Mouse (Mus musculus) forebrain, embryonic 13.5 days (tissue): ENCODE results near the gene Plod1. TPM values are rescaled to one million over a fixed set of nuclear protein-coding genes. Genes with fewer than 3 reads are reported as not detected.
A peak's percentile ranks its signal among the peaks of the same experiment; 100 is the strongest.

Source experiments
- ATAC-seq: fragments of 200-750 bp; cut with Nextera tagmentation; 2 replicates; pipeline ENCODE4 v1.8.0; 2017
- H3K27ac ChIP-seq: fragments of 300-500 bp; sonication (generic); 2 replicates; pipeline ENCODE4 v1.5.1; 2015; ENCODE audit warnings: inconsistent platforms, mild to moderate bottlenecking, moderate library complexity
- H3K27me3 ChIP-seq: fragments of 300-500 bp; sonication (generic); 2 replicates; pipeline ENCODE4 v1.6.1; 2015; ENCODE audit warnings: mild to moderate bottlenecking, inconsistent platforms
- H3K36me3 ChIP-seq: fragments of 300-500 bp; sonication (generic); 2 replicates; pipeline ENCODE4 v1.6.1; 2015; ENCODE audit warnings: mild to moderate bottlenecking, inconsistent platforms; ENCODE audit not compliant: poor library complexity, severe bottlenecking
- H3K4me1 ChIP-seq: fragments of 300-500 bp; sonication (generic); 2 replicates; pipeline ENCODE4 v1.6.1; 2015; ENCODE audit warnings: inconsistent platforms
- H3K4me2 ChIP-seq: fragments of 300-500 bp; sonication (generic); 2 replicates; pipeline ENCODE4 v1.6.1; 2015; ENCODE audit warnings: inconsistent platforms, mild to moderate bottlenecking, moderate library complexity
- H3K4me3 ChIP-seq: fragments of 300-500 bp; sonication (generic); 2 replicates; pipeline ENCODE4 v1.5.1; 2015; ENCODE audit warnings: mild to moderate bottlenecking, inconsistent platforms
- H3K9ac ChIP-seq: fragments of 300-500 bp; sonication (generic); 2 replicates; pipeline ENCODE4 v1.6.1; 2015; ENCODE audit warnings: mild to moderate bottlenecking, inconsistent platforms
- H3K9me3 ChIP-seq: fragments of 300-500 bp; sonication (generic); replicated peaks from 2 replicates; pipeline ENCODE4 v1.6.1; 2016; ENCODE audit warnings: inconsistent platforms
- WGBS: fragments of 180-500 bp; shearing (Covaris S2); methylation state at CpG from one replicate; pipeline ENCODE4 v1.1.7; 2015; 5-methylcytosine and 5-hydroxymethylcytosine counted together
- polyA plus RNA-seq: library from polyadenylated mRNA; unstranded; fragments of >200 nt; fragmentation: Nextera tagmentation; extraction: Ambion mirVana; gene quantifications from 2 replicates; pipeline ENCODE4 v1.2.1, GENCODE M21; 2015

Plod1 gene
- polyA plus RNA-seq, 1 experiment from 2014 or later: 14.0 TPM

DNA sequence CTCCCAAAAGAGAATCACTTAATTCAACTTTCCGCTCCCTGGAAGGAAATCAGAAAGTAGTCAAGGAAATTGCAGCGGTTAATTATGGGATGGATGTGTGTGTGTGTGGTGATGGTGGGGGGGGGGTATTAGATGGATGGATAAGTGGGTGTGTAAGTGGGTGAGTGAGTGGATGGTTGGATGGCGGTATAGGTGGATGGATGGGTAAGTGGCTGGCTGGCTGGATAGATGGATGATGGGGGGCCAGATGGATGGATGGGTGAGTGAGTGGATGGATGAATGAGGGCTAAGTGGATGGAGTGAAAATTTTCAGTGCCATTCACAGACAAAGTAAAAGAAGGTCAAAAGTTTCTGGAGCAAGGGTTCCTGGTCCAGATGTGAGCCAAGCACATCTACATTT, 454 bp upstream of the Plod1 start:
- no peaks in the 10 kb centered on the region for H3K36me3 ChIP-seq
- H3K9ac ChIP-seq: peak overlapping the region; percentile 73
- H3K4me3 ChIP-seq: peak overlapping the region; percentile 60
- no peaks in the 10 kb centered on the region for H3K9me3 ChIP-seq
- H3K27ac ChIP-seq: no peak overlapping the region
- WGBS: 39% methylated on average over 3 of the region's 3 CpGs
- peak overlapping the region; percentile 92 for H3K4me2 ChIP-seq
- H3K27me3 ChIP-seq: peaks cover 9% of the 10 kb centered on the region; the same call in 1 of the 2 replicates
- H3K4me1 ChIP-seq: peaks cover 21% of the 10 kb centered on the region
- ATAC-seq: no peak

DNA sequence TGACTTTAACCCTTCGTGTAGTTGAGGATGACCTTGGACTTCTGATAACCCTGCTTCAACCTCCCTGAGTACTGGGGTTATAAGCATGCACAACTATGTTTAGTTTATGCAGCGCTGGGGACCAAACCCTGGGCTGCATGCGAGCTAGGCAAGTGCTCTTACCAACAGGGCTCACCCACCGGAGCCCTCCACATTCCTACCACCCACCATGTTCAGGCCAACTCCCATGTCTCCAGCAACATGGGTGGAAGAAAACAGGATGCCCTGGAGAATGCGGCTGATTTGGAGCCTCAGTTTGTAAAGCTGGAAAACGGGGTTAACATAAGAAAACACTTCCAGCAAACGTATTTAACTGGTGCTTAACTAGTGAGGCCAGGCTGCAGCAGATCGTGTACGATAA, 663 bp downstream of the Plod1 start:
- no peaks in the 10 kb centered on the region for H3K9me3 ChIP-seq
- H3K36me3 ChIP-seq: no peaks in the 10 kb centered on the region
- peaks cover 14% of the 10 kb centered on the region for H3K4me1 ChIP-seq
- H3K27ac ChIP-seq: 0 out of 2 replicates have a peak overlapping the region, but pooled peaks have one; percentile 16
- H3K4me2 ChIP-seq: peak overlapping the region; percentile 92
- H3K4me3 ChIP-seq: peak overlapping the region; percentile 60
- peaks cover 9% of the 10 kb centered on the region; the same call in 1 of the 2 replicates for H3K27me3 ChIP-seq
- ATAC-seq: no peak
- peak overlapping the region; percentile 73 for H3K9ac ChIP-seq
- WGBS: 22% methylated on average over 9 of the region's 9 CpGs

DNA sequence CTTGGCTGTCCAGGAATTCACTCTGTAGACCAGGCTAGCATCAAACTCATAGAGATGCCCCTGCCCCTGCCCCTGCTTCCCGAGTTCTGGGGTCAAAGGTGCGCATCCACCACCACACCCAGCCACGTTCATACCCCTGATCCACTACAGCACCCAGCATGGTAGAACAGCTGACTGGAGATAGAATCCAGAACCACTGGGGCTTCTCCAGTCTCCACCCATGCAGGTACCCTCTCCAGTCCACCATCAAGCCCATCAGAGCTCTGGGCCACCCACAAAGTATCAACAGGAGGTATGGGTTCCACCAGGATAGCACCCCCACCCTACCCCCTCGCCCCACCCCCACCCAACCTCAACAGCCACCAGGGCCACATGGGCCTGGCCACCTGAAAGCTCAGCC, 2.0 kb downstream of the Plod1 start:
- Histone ChIP-seq H3K27ac (no peak overlapping the region), H3K9me3 (no peaks in the 10 kb centered on the region), H3K9ac (no peak overlapping the region), H3K4me3 (no peak overlapping the region), H3K4me1 (0 out of 2 replicates have a peak, but pooled peaks cover 6% of the 10 kb centered on the region), H3K4me2 (no peak overlapping the region), H3K27me3 (peaks cover 9% of the 10 kb centered on the region; the same call in 1 of the 2 replicates), H3K36me3 (no peaks in the 10 kb centered on the region)
- ATAC-seq: no peak
- WGBS: 86% methylated on average over 4 of the region's 4 CpGs

DNA sequence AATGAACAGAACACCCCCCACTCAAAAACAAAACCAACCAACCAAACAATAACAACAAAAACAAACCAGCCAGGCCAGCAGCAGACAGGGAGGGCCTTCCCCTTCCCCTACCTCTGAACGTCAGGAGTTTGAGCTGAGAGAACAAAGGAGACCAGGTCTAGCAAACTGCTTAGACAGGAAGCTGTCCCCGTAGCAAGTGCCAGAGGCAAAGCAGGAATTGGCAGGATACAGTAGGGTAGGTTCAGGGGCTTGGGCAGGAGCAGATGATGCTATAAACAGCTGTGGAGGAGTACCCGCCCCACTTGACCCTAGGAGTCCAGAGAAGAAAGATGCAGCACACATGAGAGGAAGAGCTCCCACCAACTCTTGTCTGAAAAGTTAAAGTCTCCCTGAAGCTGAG, 2.4 kb downstream of the Plod1 start:
- no peak for ATAC-seq
- peaks cover 9% of the 10 kb centered on the region; the same call in 1 of the 2 replicates for H3K27me3 ChIP-seq
- H3K9me3 ChIP-seq: no peaks in the 10 kb centered on the region
- H3K27ac ChIP-seq: no peak overlapping the region
- H3K36me3 ChIP-seq: no peaks in the 10 kb centered on the region
- no peak overlapping the region for H3K4me3 ChIP-seq
- 57% methylated on average over 3 of the region's 3 CpGs for WGBS
- no peak overlapping the region for H3K9ac ChIP-seq
- H3K4me1 ChIP-seq: 0 out of 2 replicates have a peak, but pooled peaks cover 6% of the 10 kb centered on the region
- no peak overlapping the region for H3K4me2 ChIP-seq

DNA sequence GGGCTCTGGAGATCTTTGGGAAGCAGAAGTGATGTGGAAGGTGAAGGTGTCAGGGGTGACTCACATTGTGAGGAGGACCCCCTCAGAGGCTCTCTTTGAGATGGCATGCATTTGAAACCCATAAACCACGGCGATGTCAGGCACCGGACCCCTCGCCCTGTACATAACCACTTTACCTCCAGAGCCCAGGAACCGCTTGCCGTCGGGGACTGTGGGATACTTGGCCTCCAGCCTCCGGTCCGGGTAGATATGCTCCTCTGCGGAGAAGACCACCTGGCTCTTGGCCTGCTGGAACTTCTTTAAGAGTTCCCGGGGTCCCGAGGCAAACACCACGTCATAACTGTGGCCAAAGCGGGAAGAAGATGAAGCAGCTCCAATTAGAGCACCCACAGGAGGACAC, 5.6 kb downstream of the Plod1 start:
- ATAC-seq: no peak
- H3K9me3 ChIP-seq: no peaks in the 10 kb centered on the region
- H3K4me2 ChIP-seq: no peak overlapping the region
- no peak overlapping the region for H3K4me3 ChIP-seq
- H3K9ac ChIP-seq: no peak overlapping the region
- no peaks in the 10 kb centered on the region for H3K27me3 ChIP-seq
- H3K4me1 ChIP-seq: 0 out of 2 replicates have a peak, but pooled peaks cover 2% of the 10 kb centered on the region
- WGBS: 96% methylated on average over 14 of the region's 14 CpGs
- no peak overlapping the region for H3K27ac ChIP-seq
- H3K36me3 ChIP-seq: no peaks in the 10 kb centered on the region

DNA sequence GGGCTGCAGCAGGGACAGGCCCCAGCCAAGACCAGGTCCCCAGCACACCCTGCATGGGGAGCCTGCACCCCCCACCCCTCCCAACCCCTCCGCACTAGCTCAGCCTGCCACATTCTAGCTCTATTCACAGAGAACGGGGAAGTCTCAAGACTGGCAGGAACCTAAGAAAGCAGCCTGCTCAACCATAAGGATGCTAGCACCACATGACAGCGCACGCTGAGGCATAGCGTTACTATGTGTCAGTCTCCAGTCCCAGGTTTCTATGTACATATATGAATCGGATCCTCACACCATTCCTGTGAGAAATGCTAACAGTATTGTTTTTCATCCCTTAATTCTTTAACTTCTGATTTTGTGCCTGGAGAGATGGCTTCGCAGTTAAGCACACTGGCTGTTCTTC, 8.0 kb downstream of the Plod1 start:
- Histone ChIP-seq H3K4me3 (no peak overlapping the region), H3K36me3 (no peaks in the 10 kb centered on the region), H3K9ac (no peak overlapping the region), H3K4me1 (no peaks in the 10 kb centered on the region), H3K9me3 (no peaks in the 10 kb centered on the region), H3K27me3 (no peaks in the 10 kb centered on the region), H3K4me2 (no peak overlapping the region), H3K27ac (no peak overlapping the region)
- WGBS: 60% methylated on average over 7 of the region's 7 CpGs
- 0 out of 2 replicates have a peak, but pooled peaks have one; percentile 48 for ATAC-seq

DNA sequence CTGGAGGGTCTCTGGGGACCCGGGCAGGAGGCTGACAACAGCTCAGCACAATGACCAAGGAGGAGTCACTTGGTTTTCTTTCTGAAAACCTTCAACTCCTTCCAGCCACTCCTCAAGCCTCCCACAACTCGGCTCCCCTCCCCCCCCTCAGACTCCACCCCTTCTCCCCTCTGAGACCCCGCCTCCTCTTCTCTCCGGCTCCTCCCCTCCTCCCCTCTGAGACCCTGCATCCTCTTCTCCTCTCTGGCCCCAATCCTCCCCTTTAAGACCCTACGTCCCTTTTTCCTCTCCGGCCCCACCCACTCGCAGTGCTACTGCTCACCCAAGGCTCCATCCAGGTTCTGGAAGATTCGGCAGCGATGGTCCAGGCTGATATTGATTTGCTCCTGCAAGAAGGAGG, 8.4 kb downstream of the Plod1 start:
- H3K36me3 ChIP-seq: no peaks in the 10 kb centered on the region
- H3K27me3 ChIP-seq: no peaks in the 10 kb centered on the region
- H3K9ac ChIP-seq: no peak overlapping the region
- ATAC-seq: no peak
- no peak overlapping the region for H3K27ac ChIP-seq
- no peaks in the 10 kb centered on the region for H3K4me1 ChIP-seq
- no peaks in the 10 kb centered on the region for H3K9me3 ChIP-seq
- WGBS: 10% methylated on average over 9 of the region's 9 CpGs
- H3K4me3 ChIP-seq: no peak overlapping the region
- no peak overlapping the region for H3K4me2 ChIP-seq

DNA sequence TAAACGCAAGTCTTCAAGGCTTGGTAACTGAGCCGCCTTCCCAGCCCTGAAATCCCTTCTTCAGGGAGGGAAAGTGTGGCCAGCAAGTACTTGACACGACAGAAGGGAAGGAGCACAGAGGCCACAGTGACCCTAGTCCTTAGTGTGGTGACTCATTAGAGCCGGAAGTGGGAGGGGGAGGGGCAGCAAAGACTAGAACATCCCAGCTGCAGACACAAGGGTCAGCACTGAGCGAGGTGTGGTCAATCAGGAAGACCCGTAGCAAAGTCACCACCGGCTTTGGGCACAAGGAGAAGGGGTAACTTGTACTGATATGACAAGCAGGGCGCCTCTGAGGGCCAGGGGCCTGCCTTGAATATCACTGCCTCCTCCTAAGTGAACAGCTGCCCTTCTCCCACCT, 8.9 kb downstream of the Plod1 start:
- H3K4me1 ChIP-seq: no peaks in the 10 kb centered on the region
- H3K27me3 ChIP-seq: no peaks in the 10 kb centered on the region
- no peak overlapping the region for H3K4me2 ChIP-seq
- H3K9ac ChIP-seq: no peak overlapping the region
- no peak for ATAC-seq
- H3K9me3 ChIP-seq: no peaks in the 10 kb centered on the region
- no peaks in the 10 kb centered on the region for H3K36me3 ChIP-seq
- H3K4me3 ChIP-seq: no peak overlapping the region
- 52% methylated on average over 8 of the region's 8 CpGs for WGBS
- H3K27ac ChIP-seq: no peak overlapping the region

DNA sequence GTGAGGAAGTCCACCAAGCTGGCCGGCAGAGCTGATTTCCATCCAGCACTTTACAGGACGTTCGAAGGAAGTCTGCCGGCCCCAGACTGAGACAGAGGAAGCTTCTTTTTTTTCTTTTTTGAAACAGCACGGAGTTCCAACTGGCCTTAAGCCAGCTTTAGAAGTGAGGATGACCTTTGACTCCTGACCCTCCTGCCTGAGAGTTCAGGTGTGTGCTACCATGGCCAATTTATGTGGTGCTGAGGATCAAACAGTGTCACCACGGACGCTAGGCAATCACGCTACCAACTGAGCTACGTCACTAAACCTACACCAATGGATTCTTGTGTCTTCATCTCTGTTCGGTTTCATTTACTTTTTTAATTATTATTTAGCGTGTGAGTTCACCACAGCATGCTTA, 14.2 kb downstream of the Plod1 start:
- Histone ChIP-seq H3K4me1 (no peaks in the 10 kb centered on the region), H3K27ac (no peak overlapping the region), H3K27me3 (no peaks in the 10 kb centered on the region), H3K4me3 (no peak overlapping the region), H3K36me3 (no peaks in the 10 kb centered on the region), H3K4me2 (no peak overlapping the region), H3K9me3 (no peaks in the 10 kb centered on the region), H3K9ac (no peak overlapping the region)
- ATAC-seq: no peak
- 81% methylated on average over 11 of the region's 11 CpGs for WGBS

DNA sequence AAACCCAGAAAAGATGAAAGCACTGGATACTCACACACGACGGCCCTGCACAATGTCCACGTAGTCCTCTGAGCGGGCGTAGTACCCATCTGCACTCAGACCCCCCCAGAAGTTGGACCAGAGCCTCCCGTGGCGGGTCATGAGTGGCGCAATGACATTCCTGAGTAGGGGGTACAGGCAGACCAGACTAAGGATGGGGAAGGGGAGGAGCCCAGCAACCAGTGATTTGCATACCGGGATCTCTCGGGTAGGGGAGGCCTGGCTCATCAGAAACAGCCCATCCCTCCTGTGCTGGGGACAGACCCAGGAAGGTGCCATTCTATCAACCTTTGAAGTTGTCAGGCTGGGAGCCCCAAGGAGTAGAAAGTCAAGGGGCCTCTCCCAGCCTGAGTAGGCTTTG, 15.6 kb downstream of the Plod1 start:
- Histone ChIP-seq H3K27ac (no peak overlapping the region), H3K4me3 (no peak overlapping the region), H3K4me1 (no peaks in the 10 kb centered on the region), H3K9ac (no peak overlapping the region), H3K9me3 (no peaks in the 10 kb centered on the region), H3K36me3 (no peaks in the 10 kb centered on the region), H3K27me3 (no peaks in the 10 kb centered on the region), H3K4me2 (no peak overlapping the region)
- no peak for ATAC-seq
- WGBS: 27% methylated on average over 10 of the region's 10 CpGs

DNA sequence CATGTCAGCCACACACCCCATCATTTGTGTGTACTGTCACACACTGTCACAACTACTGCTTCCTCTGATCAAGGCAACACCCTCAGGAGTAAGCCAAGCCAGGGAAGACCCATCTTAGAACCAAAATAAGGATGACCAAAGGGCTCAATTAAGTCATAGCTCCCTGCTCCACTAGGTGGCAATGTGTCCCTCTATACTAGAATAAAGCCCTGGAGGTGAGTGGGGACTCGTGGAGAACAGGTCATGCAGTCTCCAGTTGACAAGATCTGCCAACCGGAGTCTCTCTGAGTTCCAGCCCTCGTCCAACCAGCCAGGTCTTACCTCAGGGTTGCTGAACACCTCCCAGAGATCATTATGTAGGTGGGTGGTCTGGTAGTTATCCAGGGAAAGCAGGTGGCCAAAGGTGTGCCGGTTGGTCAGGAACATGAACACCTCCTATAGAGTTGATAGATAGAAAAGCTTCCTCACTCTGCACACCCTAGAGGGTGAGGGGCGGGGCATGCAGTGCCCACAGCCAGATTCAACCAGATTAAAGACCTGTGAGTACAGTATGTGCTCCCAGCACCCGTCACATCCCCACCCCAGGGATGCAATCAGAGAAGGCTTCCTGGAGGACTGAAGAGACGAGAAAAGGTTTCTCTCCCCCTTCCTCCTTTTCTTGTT, 18.0 kb downstream of the Plod1 start:
- Histone ChIP-seq H3K9me3 (no peaks in the 10 kb centered on the region), H3K9ac (no peak overlapping the region)
- 62% methylated on average over 7 of the region's 7 CpGs for WGBS

DNA sequence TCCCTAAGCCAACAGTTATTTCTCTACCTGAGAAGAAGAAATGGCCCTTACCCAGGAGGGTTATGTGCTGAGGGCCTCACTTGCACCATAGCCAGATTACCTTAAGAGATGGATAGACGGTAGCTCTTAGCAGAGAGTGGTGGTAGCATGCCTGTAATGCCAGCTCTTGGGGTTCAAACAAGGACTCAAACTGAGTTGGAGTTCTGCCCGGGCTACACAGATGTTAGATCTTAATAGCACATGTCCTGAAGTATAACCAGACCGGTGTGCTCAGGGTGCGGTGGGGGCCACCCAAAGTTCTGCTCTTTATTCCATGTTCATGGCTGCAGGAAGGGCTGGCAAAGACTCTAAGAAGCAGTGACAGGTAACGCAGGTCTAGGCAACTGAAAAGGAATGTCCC, 27.1 kb downstream of the Plod1 start:
- no peak overlapping the region for H3K27ac ChIP-seq
- no peak overlapping the region for H3K4me3 ChIP-seq
- WGBS: 92% methylated on average over 5 of the region's 5 CpGs
- H3K27me3 ChIP-seq: no peaks in the 10 kb centered on the region
- H3K4me1 ChIP-seq: peaks cover 4% of the 10 kb centered on the region
- no peaks in the 10 kb centered on the region for H3K36me3 ChIP-seq
- no peak overlapping the region for H3K9ac ChIP-seq
- no peak for ATAC-seq
- H3K9me3 ChIP-seq: no peaks in the 10 kb centered on the region
- H3K4me2 ChIP-seq: no peak overlapping the region

More for the DNA sequence above, 18.0 kb downstream of the Plod1 start:
- no peak overlapping the region for H3K4me2 ChIP-seq
- H3K4me3 ChIP-seq: no peak overlapping the region
- no peaks in the 10 kb centered on the region for H3K36me3 ChIP-seq
- no peak overlapping the region for H3K27ac ChIP-seq
- no peaks in the 10 kb centered on the region for H3K4me1 ChIP-seq
- no peak for ATAC-seq
- no peaks in the 10 kb centered on the region for H3K27me3 ChIP-seq

DNA sequence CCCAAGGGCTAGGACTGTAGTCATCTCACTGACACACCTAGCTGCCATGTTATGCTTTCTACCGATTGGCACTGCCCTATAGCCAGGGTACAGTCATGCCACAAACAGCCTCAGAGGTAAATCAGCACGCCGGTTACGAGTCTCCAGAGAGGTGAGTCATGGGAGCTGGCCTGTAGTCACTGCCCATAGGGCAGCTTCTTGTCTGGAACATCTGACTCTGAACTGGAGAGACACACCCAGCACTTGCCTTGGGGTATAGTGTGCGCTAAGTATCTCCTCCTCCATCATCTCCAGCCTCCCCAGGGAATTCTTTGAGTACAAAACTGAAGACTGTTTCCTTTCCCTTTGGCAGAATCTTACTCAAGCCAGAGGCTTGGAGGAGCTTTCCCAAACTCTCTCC, 30.3 kb downstream of the Plod1 start:
- ATAC-seq: no peak
- H3K9me3 ChIP-seq: no peaks in the 10 kb centered on the region
- no peak overlapping the region for H3K4me3 ChIP-seq
- no peak overlapping the region for H3K4me2 ChIP-seq
- H3K36me3 ChIP-seq: peaks cover 16% of the 10 kb centered on the region
- 87% methylated on average over 5 of the region's 5 CpGs for WGBS
- peaks cover 14% of the 10 kb centered on the region for H3K4me1 ChIP-seq
- no peak overlapping the region for H3K9ac ChIP-seq
- no peak overlapping the region for H3K27ac ChIP-seq
- H3K27me3 ChIP-seq: no peaks in the 10 kb centered on the region
